Mouse (Mus musculus): ENCODE measurements around the gene Tmed3. TPM values are rescaled to one million over a fixed set of nuclear protein-coding genes. Genes with fewer than 3 reads are reported as not detected.

Gene Tmed3
- total RNA-seq (2021) = 10 to 100 TPM; 92.7 to 92.8 TPM
- long read RNA-seq, experiment 1, transcript Tmed3-201 (3 exons, 1,346 nt) = major isoform, 141 of 152 reads
- long read RNA-seq, experiment 1, partial matches to known transcripts = 11 of 152 reads
- long read RNA-seq, experiment 1, other reads (novel, unspliced or antisense) = 0 of 152 reads
- long read RNA-seq, experiment 2, transcript Tmed3-201 (3 exons, 1,346 nt) = major isoform, 215 of 240 reads
- long read RNA-seq, experiment 2, partial matches to known transcripts = 22 of 240 reads
- long read RNA-seq, experiment 2, other reads (novel, unspliced or antisense) = 3 of 240 reads

DNA sequence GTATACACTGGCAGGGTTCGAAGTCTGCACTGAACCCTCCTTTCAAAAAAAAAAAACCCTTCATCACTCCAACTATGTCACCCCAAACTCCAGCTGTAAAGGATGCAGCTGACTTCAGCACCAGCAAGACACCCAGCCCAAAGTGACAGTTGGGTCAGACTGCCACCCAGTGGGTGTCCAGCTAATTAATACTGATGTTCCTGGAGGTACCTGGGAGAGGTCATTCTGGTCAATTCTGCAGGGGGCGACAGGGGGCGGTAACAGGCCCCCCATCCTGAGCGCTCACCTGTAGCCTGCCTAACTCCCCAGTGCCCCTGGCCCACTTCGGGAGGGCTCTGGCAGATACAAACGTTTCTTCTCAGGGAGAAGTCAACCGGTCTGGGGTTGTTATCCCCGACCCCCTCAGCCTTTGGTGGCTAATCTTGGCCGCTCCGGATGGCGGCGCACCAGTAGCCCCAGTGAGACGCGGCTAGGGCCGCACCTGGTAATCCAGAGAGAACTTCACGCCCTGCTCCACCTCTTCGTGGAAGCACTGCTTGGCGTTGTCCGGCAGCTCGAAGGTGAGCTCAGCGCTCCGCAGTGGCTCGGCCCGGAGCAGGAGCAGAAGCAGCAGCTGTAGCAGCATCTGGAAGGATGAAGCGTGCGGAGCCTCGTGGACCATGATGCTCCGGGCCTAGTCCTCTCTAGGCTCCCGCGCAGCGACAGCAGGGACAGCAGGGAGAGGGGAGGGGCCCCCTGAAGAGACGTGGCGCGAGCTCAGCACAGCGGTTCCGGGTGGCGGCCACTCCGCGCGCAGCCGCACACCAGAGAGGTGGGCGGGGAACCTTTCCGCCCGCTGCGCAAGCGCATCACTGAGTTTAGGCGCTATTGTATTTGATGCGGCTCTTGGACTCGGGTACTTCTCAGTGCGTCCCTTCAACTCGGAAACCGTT is at the start of gene Tmed3:
TSS of gene Tmed3 (minus strand) at position 804 of the 932 bp plus-strand sequence.
- peak; percentile 70 to 84 for DNase-seq (ENCODE audit: low spot score in 2 of 2)

GRCm38 (mm10) chr9:89740041-89740440 is 35.2 kb upstream of the Tmed3 start:
- no peak for DNase-seq (ENCODE audit: low spot score in 2 of 2)

DNA sequence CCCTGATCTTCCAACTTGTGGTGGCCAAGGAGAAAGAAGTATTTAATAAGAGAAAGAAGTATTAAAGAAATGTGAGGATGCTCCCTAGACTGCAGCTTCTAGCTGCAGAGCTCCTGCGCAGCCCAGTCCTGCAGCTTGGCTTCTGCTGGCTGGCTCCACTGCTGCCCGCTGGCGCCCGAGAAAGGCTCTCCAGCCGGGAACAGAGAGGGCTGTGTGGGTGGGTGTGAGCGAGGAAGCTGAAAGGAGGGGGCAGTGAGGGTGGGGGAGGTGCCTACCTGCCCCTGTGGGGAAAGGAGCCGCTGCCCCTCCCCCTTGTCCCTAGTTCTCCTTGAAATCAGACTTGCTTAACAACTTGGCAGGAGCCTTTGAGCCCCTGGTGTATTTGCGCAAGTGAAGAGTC is 33.4 kb upstream of the Tmed3 start, which contains the start of gene Ankrd34c:
TSS of gene Ankrd34c (minus strand) at position 181 of the 400 bp plus-strand sequence.
- no peak for DNase-seq (ENCODE audit: low spot score in 2 of 2)

DNA sequence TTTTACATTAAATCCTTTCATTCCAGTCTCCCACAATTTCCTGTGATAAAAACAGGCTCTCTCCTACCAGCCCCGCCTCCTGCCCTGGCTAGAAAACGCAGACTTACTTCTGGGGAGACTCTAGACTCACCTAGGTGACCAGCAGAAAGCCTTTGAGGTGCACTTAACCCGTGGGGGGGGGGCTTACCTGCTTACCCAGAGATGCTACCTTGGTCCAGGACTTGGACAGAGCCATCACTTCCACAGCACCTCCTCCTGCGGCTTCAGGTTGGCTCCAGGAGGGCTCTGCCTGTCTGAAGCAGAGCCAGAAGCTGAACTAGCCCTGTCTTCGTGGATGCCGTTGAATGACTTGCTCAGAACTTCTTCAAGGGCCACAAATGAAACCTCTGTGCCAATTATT is 33.0 kb upstream of the Tmed3 start:
- DNase-seq (ENCODE audit: low spot score in 2 of 2) = no peak

GRCm38 (mm10) chr9:89736932-89737705 is 32.3 kb upstream of the Tmed3 start:
- peak; percentile 19 to 22 for DNase-seq (ENCODE audit: low spot score in 2 of 2)

GRCm38 (mm10) chr9:89706906-89707305 is 2.0 kb upstream of the Tmed3 start:
- DNase-seq (ENCODE audit: low spot score in 2 of 2) = no peak

DNA sequence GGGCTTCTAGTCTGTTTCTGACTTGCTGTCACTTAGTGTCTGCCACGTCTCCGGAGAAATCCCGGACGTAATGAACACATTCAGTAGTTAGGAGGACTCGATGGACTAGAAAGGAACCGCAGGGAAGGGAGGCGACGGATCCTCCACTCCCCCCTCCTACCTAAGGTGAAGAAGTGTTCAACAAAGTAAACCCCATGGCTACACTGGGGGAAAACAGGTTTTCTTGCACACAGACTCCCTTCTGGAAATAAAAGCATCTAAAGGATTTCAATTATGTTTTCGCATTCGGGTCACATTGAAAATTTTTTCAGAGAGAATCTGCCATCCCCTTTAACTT is 297 bp upstream of the Tmed3 start:
- DNase-seq (ENCODE audit: low spot score in 2 of 2) = no peak

GRCm38 (mm10) chr9:89700910-89701457 is 3.9 kb downstream of the Tmed3 start:
- DNase-seq (ENCODE audit: low spot score in 2 of 2) = no peak

DNA sequence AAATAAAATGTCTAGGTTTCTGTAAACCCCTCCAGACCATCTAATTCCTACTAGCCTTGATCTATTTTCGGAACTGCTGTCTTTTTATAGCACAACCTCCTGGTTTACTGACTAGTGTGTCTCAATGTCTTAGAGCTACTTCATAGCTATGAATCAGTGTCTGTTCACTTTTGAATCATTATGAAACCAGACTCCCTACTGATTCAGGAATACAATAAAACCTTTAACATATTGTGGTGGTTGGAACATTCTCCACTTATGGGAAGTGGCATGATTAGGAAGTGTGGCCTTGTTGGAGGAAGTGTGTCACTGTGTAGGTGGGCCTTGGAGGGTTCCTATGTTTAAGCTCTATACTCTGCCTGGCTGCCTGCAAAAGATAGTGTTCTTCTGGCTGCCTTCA is 9.7 kb downstream of the Tmed3 start:
- no peak for DNase-seq (ENCODE audit: low spot score in 2 of 2)

DNA sequence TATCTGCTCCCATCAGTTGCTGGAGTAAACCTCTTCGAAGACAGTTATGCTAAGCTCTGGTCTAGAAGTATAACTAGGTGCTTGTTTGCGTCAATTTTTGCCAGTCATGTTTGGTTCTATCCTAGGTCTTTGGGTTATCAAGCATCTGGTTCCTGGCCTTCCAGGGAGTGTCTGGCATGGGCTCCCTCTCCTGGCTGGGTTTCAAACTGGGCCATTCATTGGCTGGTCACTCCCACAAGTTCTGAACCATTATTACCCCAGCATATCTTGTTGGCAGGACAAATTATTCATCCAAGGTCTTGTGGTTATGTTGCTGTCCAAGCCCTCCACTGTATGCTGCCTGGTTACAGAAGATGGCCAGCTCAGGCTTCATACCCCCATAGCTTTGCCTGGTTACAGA is 11.2 kb downstream of the Tmed3 start:
- no peak for DNase-seq (ENCODE audit: low spot score in 2 of 2)

- no peak for DNase-seq (ENCODE audit: low spot score in 2 of 2)
Measured at GRCm38 (mm10) chr9:89689179-89689578, 15.7 kb downstream of the Tmed3 start.

DNA sequence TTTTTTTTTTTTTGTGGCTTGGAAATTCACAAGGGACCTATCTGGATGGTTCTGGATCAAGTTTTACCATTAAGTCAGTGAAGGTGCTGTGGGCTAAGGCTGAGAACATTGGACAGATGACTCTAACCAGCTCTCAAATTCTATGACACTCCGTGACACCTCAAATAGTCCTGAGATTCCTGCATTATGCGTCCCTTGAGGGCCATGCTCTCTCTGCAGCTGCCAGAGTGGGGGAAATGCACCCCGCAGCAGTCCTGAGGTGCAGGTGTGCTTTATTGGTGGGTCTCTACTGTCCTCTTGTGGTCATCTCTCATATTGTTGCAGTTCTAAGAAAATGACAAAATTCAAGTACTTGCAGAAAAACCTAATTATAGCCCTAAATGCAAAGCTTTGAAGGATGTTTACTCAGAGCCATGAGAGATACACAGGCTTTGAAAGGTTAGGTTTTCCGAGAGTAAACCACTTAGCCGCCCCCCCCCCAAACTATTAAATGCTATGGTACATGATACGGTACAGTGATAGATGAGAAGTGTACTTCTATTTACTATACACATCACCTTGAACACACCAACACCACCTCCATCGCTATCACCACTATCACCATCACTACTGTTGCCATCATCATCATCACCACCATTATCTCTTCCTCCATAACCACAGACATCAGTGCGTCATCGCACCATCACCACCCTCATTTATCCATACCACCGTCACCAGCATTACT is 17.2 kb downstream of the Tmed3 start:
- DNase-seq (ENCODE audit: low spot score in 2 of 2) = no peak

- no peak for DNase-seq (ENCODE audit: low spot score in 2 of 2)
Measured at GRCm38 (mm10) chr9:89686262-89686661, 18.6 kb downstream of the Tmed3 start.

GRCm38 (mm10) chr9:89678974-89679373 is 25.9 kb downstream of the Tmed3 start:
- no peak for DNase-seq (ENCODE audit: low spot score in 2 of 2)

DNA sequence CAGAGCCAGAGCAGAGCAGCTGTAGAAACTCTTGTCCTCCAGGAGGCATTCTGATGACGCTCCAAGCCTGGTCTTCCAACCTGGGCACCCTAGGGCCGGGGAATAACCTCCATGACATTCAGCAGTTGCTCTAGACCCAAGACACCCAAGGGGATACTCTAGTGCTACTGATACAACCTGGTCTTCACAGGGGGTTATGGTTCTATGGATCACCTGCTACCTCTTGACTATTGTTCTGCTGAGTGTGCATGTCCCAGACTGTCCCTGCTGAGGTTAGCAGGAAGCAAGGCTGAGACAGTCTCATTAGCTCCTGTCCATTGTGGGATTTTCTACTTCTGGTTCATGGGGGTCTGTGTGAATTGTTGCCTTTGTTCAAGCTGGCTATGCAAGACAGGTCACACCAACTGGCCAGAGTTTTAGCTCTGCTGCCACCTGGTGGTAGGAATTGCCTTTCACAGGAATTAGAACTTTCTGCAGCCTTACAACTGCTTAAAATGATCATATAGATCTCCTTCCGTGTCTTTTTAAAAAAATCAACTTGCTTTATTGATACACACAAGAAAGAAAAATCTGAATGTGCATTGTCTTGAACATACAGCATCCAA is 30.8 kb downstream of the Tmed3 start:
- peak; percentile 36 to 41 for DNase-seq (ENCODE audit: low spot score in 2 of 2)

DNA sequence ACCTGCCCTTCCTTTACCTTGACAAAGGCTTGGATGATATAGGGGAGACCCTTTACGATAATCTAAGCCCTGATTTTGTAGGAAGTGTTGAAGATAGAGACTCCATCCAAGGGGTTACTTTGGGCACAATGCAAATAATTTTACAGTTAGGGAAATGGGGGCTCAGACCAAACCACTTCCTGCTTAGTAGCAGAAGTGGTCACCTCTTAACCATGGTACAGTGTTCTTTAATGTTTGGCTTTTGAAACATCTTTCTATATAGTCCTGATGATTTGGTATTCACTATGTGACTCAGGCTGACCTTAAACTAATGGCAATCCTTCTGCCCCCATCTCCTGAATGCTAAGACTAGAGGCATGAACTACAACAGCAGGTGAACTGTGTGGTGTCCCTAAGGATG is 31.5 kb downstream of the Tmed3 start:
- no peak for DNase-seq (ENCODE audit: low spot score in 2 of 2)

DNA sequence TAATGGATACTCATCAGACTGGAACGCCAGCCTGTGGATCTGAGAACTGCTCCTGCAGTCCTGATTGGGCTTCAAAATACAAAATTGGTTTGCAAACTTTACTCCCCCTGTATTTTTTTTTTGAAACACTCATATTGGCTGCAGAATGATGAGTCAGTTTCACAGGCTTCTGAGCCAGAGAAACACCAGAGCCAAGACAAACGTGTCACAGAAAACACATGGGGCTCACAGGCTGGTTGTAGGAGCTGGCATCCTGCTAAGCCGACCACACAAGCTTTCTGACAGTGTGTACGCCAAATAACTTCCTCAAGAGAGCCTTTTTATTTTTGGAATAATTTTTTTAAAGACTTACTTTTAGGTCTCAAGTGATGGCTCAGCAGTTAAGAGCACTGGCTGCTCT is 35.0 kb downstream of the Tmed3 start:
- no peak for DNase-seq (ENCODE audit: low spot score in 2 of 2)

GRCm38 (mm10) chr9:89667306-89667942 is 37.4 kb downstream of the Tmed3 start:
- DNase-seq (ENCODE audit: low spot score in 2 of 2) = no peak

DNA sequence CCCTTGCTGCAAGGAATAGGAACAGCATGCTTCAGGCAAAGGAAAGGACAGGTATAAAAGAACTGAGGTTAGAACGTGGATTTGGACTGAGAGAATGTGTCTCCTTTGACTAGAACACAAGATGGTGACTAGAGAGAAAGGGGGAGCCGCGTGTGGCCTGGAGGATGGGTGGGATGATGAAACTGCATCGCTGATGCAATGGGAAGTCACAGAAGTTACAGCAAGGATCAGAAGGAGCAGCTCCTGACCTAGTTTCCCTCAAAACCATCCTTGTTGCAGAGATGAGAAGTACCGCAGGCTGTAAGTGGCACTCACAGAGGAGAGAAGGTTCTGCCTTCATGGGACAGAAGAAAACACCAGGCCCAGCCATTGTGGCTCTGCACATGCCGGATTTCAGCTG is 54.0 kb downstream of the Tmed3 start:
- no peak for DNase-seq (ENCODE audit: low spot score in 2 of 2)
